Mouse (Mus musculus): ENCODE data around the gene Golt1b. TPM values are rescaled to one million over a fixed set of nuclear protein-coding genes. Genes with fewer than 3 reads are reported as not detected.

Gene Golt1b
- polyA plus RNA-seq, 1 experiment from 2014 or later: 108 TPM

DNA sequence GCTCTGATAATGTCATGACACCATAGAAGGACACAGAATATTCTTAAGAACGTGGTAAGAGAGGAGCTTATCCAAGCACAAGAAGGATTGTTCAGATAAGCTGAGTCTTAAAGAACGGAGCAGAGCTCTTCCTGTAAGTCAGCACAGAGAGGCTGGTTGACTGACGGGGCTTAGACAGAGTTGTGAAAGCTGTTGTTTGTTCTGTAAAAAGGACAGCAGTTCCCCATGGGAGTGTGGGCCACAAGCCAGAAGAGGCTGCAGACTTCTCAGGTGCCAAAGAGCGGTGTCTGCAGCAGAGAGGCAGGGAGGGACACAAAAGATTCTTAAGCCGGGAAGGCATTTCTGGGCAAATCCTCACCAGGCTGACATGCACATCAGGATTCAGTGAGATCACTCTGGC is 7.6 kb downstream of the Golt1b start:
- peak; percentile 13 for DNase-seq
- Histone ChIP-seq H3K9ac (replicated peaks; ENCODE audit: low read length) (no peak overlapping the region), H3K4me3 (replicated peaks; ENCODE audit: low read depth, low read length) (no peak overlapping the region), H3K27ac (replicated peaks; ENCODE audit: low read depth, low read length) (no peak overlapping the region), H3K4me1 (ENCODE audit: control insufficient read depth, insufficient read depth, low read length) (no peaks in the 10 kb centered on the region), H3K4me2 (ENCODE audit: low read length) (no peak overlapping the region), H3K9me3 (ENCODE audit: control insufficient read depth, low read length) (no peaks in the 10 kb centered on the region), H3K27me3 (ENCODE audit: control insufficient read depth, insufficient read depth, low read length) (no peaks in the 10 kb centered on the region), H3K36me3 (ENCODE audit: control insufficient read depth, insufficient read depth, low read length) (peaks cover 38% of the 10 kb centered on the region)
- ATAC-seq (ENCODE audit: low FRiP score, low TSS enrichment): no peak
- WGBS: 83% methylated on average over 5 of the region's 5 CpGs

DNA sequence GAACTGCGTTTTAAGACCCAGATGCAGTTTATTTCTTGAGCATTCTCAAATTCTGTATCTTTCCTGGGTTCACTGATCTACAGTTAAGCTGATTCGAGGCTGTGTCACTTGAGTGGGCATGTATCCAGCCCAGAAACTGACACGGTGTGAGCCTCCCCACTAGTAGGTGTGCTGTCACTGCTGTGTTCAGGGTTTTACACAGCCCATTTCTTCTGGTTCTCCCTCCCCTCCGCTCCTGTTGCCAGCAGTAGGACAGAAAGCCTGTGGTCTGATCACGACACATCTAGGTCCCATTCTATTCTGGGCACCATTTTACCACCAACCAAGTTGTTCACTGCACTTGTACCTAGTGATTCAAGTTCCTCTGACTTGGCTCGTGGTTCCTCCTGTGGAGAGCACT is 8.7 kb downstream of the Golt1b start:
- 92% methylated on average over 6 of the region's 6 CpGs for WGBS
- Histone ChIP-seq H3K36me3 (ENCODE audit: control insufficient read depth, insufficient read depth, low read length) (peaks cover 46% of the 10 kb centered on the region), H3K27ac (replicated peaks; ENCODE audit: low read depth, low read length) (no peak overlapping the region), H3K4me2 (ENCODE audit: low read length) (no peak overlapping the region), H3K4me1 (ENCODE audit: control insufficient read depth, insufficient read depth, low read length) (no peaks in the 10 kb centered on the region), H3K9ac (replicated peaks; ENCODE audit: low read length) (no peak overlapping the region), H3K27me3 (ENCODE audit: control insufficient read depth, insufficient read depth, low read length) (no peaks in the 10 kb centered on the region), H3K4me3 (replicated peaks; ENCODE audit: low read depth, low read length) (no peak overlapping the region), H3K9me3 (ENCODE audit: control insufficient read depth, low read length) (no peaks in the 10 kb centered on the region)
- DNase-seq (no peak), ATAC-seq (ENCODE audit: low FRiP score, low TSS enrichment) (no peak)

DNA sequence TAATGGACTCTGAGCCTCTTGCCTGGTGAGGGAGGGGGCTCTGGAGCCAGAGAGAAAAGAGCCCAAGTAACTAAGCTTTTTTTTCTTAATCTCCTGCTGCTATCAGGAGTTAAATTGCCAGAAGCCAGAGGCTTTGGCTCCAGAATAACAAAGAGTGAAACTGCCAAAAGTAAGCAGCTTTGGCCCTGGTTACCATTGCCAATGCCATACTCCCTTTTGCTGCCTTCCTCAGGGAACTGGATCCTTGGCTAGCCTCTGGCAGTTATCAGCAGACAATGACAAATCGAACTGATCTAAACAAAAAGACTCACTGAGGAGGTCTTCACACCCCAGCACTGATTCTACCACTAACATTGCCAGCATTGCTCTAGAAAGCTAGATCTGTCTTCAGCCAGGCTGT is 24.1 kb downstream of the Golt1b start:
- ATAC-seq (ENCODE audit: low FRiP score, low TSS enrichment) (no peak), DNase-seq (peak; percentile 21)
- Histone ChIP-seq H3K36me3 (ENCODE audit: control insufficient read depth, insufficient read depth, low read length) (no peaks in the 10 kb centered on the region), H3K9ac (replicated peaks; ENCODE audit: low read length) (no peak overlapping the region), H3K4me2 (ENCODE audit: low read length) (no peak overlapping the region), H3K9me3 (ENCODE audit: control insufficient read depth, low read length) (no peaks in the 10 kb centered on the region), H3K27ac (replicated peaks; ENCODE audit: low read depth, low read length) (no peak overlapping the region), H3K27me3 (ENCODE audit: control insufficient read depth, insufficient read depth, low read length) (peaks cover 14% of the 10 kb centered on the region), H3K4me1 (ENCODE audit: control insufficient read depth, insufficient read depth, low read length) (0 out of 2 replicates have a peak, but pooled peaks cover 4% of the 10 kb centered on the region), H3K4me3 (replicated peaks; ENCODE audit: low read depth, low read length) (no peak overlapping the region)
- WGBS: 4% methylated on average over 1 of the region's 1 CpGs

DNA sequence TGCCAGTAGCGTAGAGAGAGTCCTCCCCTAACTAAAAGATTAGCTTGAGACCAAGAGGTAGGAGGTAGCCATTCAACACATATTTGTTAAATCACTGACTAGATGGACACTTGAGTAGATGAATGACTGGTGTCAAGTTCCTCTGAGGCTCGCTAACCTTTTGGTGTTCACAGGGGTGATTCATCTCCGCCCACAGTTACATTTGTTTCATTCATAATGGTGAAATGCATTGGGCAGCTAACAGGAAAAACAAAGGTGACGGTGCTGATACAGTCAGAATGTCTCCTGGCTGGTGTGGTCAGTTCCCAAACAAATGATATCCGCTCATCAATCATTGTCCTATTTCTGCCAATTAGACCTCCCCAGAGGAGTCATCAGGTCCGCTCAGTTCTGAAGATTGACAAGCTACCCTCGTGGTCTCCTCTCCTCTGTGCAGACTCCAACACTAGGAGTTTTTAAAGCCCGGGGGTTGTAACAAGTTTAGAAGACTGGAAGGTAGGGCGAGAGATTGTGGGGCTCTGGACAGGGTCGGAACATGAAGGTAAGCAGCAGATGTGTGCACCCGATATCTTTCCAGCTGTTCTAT is 26.0 kb downstream of the Golt1b start, which contains the start of gene Spx:
Spx (plus strand) TSS at position 536 of the 586 bp plus-strand sequence.
- Histone ChIP-seq H3K9me3 (ENCODE audit: control insufficient read depth, low read length) (no peaks in the 10 kb centered on the region), H3K9ac (replicated peaks; ENCODE audit: low read length) (peak within 1 kb of the TSS; percentile 52; the same call in 1 of the 2 replicates), H3K4me2 (ENCODE audit: low read length) (peak within 1 kb of the TSS; percentile 63), H3K27me3 (ENCODE audit: control insufficient read depth, insufficient read depth, low read length) (peaks cover 14% of the 10 kb centered on the region), H3K27ac (replicated peaks; ENCODE audit: low read depth, low read length) (no peak within 1 kb of the TSS), H3K36me3 (ENCODE audit: control insufficient read depth, insufficient read depth, low read length) (no peaks in the 10 kb centered on the region), H3K4me3 (replicated peaks; ENCODE audit: low read depth, low read length) (peak within 1 kb of the TSS; percentile 33), H3K4me1 (ENCODE audit: control insufficient read depth, insufficient read depth, low read length) (0 out of 2 replicates have a peak, but pooled peaks cover 4% of the 10 kb centered on the region)
- 73% methylated on average over 11 of the region's 11 CpGs for WGBS
- ATAC-seq (ENCODE audit: low FRiP score, low TSS enrichment): no peak
- no peak for DNase-seq

DNA sequence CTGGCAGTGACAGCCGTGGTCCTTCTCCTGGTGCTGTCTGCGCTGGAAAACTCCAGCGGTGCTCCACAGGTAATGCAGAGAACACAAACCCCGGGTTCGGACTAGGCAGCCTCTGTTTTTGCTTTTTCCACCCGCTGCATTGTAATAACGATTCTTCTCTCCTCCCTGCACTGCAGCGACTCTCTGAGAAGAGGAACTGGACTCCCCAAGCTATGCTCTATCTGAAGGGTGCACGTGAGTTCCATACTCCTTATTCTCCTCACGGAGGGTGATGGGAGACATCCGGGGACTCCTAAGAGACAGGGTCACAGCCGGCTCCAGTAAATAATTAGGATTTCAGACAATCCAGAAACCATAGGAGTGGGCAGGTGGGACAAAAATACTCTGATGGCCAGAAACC is 26.8 kb downstream of the Golt1b start:
- peak; percentile 8 for DNase-seq
- Histone ChIP-seq H3K4me2 (ENCODE audit: low read length) (peak overlapping the region; percentile 63), H3K27me3 (ENCODE audit: control insufficient read depth, insufficient read depth, low read length) (peaks cover 14% of the 10 kb centered on the region), H3K27ac (replicated peaks; ENCODE audit: low read depth, low read length) (no peak overlapping the region), H3K36me3 (ENCODE audit: control insufficient read depth, insufficient read depth, low read length) (no peaks in the 10 kb centered on the region), H3K9me3 (ENCODE audit: control insufficient read depth, low read length) (no peaks in the 10 kb centered on the region), H3K4me1 (ENCODE audit: control insufficient read depth, insufficient read depth, low read length) (0 out of 2 replicates have a peak, but pooled peaks cover 4% of the 10 kb centered on the region), H3K9ac (replicated peaks; ENCODE audit: low read length) (no peak overlapping the region), H3K4me3 (replicated peaks; ENCODE audit: low read depth, low read length) (no peak overlapping the region)
- ATAC-seq (ENCODE audit: low FRiP score, low TSS enrichment): no peak
- WGBS: 11% methylated on average over 12 of the region's 12 CpGs

DNA sequence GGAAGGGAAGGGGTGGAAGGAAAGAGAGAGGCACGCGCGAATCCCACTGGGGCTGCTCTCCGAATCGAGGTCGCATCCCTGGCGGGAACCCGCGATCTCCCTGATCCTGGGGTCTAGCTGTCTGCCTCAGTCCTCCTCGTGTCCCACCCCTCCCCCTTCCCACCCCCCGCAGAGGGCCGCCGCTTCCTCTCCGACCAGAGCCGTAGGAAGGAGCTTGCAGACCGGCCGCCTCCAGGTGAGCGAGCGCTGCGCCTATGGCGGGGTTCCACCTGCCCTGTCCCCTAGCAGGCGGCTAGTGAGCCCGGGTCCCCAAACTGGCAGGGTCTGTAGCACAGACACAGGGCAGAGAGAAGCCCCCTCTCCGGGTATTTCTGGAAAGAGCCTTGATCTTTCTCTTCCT is 27.6 kb downstream of the Golt1b start:
- peak; percentile 62 for ATAC-seq (ENCODE audit: low FRiP score, low TSS enrichment)
- WGBS: under 1% methylated on average over 24 of the region's 24 CpGs

DNA sequence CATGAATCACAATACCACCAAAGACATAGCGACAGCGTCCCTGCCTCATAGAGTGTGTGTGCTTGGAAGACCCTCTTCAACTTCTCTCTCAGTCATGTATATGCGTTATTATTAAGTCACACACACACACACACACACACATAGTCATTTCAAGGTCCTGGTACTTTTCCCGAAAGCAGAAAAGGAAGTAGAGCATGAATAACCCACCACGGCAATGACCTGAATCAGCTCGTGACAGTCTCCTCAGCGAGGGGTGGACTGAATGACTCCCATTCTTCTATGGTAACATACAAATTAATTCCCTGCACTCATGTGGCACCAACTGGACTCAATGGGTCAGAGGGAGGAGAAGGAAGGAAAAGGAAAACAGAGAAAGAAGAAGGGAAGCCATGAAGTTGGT is 38.0 kb downstream of the Golt1b start:
- no peak overlapping the region for H3K4me2 ChIP-seq (ENCODE audit: low read length)
- H3K9ac ChIP-seq (replicated peaks; ENCODE audit: low read length): no peak overlapping the region
- ATAC-seq (ENCODE audit: low FRiP score, low TSS enrichment) (no peak), DNase-seq (no peak)
- no peak overlapping the region for H3K4me3 ChIP-seq (replicated peaks; ENCODE audit: low read depth, low read length)
- no peaks in the 10 kb centered on the region for H3K36me3 ChIP-seq (ENCODE audit: control insufficient read depth, insufficient read depth, low read length)
- 73% methylated on average over 7 of the region's 7 CpGs for WGBS
- no peaks in the 10 kb centered on the region for H3K27me3 ChIP-seq (ENCODE audit: control insufficient read depth, insufficient read depth, low read length)
- H3K4me1 ChIP-seq (ENCODE audit: control insufficient read depth, insufficient read depth, low read length): no peaks in the 10 kb centered on the region
- no peaks in the 10 kb centered on the region for H3K9me3 ChIP-seq (ENCODE audit: control insufficient read depth, low read length)
- H3K27ac ChIP-seq (replicated peaks; ENCODE audit: low read depth, low read length): no peak overlapping the region

More for the DNA sequence above, 27.6 kb downstream of the Golt1b start:
- Histone ChIP-seq H3K36me3 (ENCODE audit: control insufficient read depth, insufficient read depth, low read length) (no peaks in the 10 kb centered on the region), H3K4me1 (ENCODE audit: control insufficient read depth, insufficient read depth, low read length) (0 out of 2 replicates have a peak, but pooled peaks cover 4% of the 10 kb centered on the region), H3K27ac (replicated peaks; ENCODE audit: low read depth, low read length) (no peak overlapping the region), H3K9ac (replicated peaks; ENCODE audit: low read length) (peak overlapping the region; percentile 52), H3K27me3 (ENCODE audit: control insufficient read depth, insufficient read depth, low read length) (peaks cover 14% of the 10 kb centered on the region), H3K4me2 (ENCODE audit: low read length) (peak overlapping the region; percentile 63), H3K4me3 (replicated peaks; ENCODE audit: low read depth, low read length) (peak overlapping the region; percentile 33), H3K9me3 (ENCODE audit: control insufficient read depth, low read length) (no peaks in the 10 kb centered on the region)
- peak; percentile 37 for DNase-seq

DNA sequence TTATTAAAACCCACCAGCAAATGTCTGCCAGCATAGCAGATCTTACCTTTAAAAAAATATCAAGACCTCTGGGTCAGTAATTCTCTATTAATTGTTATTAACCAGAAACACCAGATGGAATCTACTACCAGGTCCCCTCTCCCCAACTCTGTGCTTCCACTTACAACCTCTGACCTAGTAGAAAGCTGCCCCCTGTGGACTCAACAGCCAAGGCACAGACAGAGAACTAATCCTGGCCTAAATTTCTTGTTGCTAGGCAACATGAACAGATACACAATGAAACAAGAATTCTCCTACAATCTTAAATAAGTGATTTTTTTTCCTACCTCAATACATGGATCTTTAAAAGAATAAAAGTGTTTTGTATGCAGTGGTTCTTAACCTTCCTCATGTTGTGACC is 42.1 kb downstream of the Golt1b start:
- DNase-seq: peak; percentile 8
- Histone ChIP-seq H3K27me3 (ENCODE audit: control insufficient read depth, insufficient read depth, low read length) (no peaks in the 10 kb centered on the region), H3K4me1 (ENCODE audit: control insufficient read depth, insufficient read depth, low read length) (no peaks in the 10 kb centered on the region), H3K9ac (replicated peaks; ENCODE audit: low read length) (no peak overlapping the region), H3K36me3 (ENCODE audit: control insufficient read depth, insufficient read depth, low read length) (no peaks in the 10 kb centered on the region), H3K27ac (replicated peaks; ENCODE audit: low read depth, low read length) (no peak overlapping the region), H3K4me2 (ENCODE audit: low read length) (no peak overlapping the region), H3K9me3 (ENCODE audit: control insufficient read depth, low read length) (no peaks in the 10 kb centered on the region), H3K4me3 (replicated peaks; ENCODE audit: low read depth, low read length) (no peak overlapping the region)
- no peak for ATAC-seq (ENCODE audit: low FRiP score, low TSS enrichment)

DNA sequence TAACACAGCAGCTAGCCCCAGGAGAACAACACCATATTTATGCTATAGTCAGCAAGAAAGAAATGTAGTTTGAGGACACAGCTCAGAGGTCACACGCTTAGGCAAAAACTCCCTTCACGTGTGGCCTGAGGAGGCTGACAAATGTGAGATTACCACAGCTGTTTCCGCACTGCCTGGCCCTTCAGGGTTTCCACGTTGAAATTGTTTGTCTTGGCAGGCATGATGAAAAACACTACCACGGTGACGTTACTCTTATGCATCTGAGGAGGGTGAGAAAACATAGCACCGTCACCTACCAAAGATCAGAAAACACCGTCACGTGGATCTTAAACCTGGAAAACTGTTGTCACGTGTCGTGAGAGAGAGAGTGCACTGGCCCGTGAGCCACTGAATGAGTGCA is 64.4 kb downstream of the Golt1b start:
- no peak overlapping the region for H3K4me3 ChIP-seq (replicated peaks; ENCODE audit: low read depth, low read length)

More for the DNA sequence above, 64.4 kb downstream of the Golt1b start:
- ATAC-seq (ENCODE audit: low FRiP score, low TSS enrichment) (no peak), DNase-seq (no peak)
- no peaks in the 10 kb centered on the region for H3K9me3 ChIP-seq (ENCODE audit: control insufficient read depth, low read length)
- H3K27ac ChIP-seq (replicated peaks; ENCODE audit: low read depth, low read length): no peak overlapping the region
- no peaks in the 10 kb centered on the region for H3K4me1 ChIP-seq (ENCODE audit: control insufficient read depth, insufficient read depth, low read length)
- no peak overlapping the region for H3K9ac ChIP-seq (replicated peaks; ENCODE audit: low read length)
- 83% methylated on average over 12 of the region's 12 CpGs for WGBS
- H3K36me3 ChIP-seq (ENCODE audit: control insufficient read depth, insufficient read depth, low read length): no peaks in the 10 kb centered on the region
- no peaks in the 10 kb centered on the region for H3K27me3 ChIP-seq (ENCODE audit: control insufficient read depth, insufficient read depth, low read length)
- H3K4me2 ChIP-seq (ENCODE audit: low read length): no peak overlapping the region
